Mouse (Mus musculus) ES-Bruce4 (cell line): ENCODE results near the gene Iqschfp. TPM values are rescaled to one million over a fixed set of nuclear protein-coding genes. Genes with fewer than 3 reads are reported as not detected.

ENCODE experiments used
- H3K27ac ChIP-seq: 2 replicates; pipeline ENCODE4 v1.5.1; 2012; ENCODE audit warnings: low read length, inconsistent platforms; ENCODE audit not compliant: insufficient read depth
- H3K27me3 ChIP-seq: 2 replicates; pipeline ENCODE4 v1.6.1; 2012; ENCODE audit warnings: mild to moderate bottlenecking, low read length, inconsistent platforms; ENCODE audit not compliant: control insufficient read depth, poor library complexity, insufficient read depth, severe bottlenecking
- H3K36me3 ChIP-seq: 2 replicates; pipeline ENCODE4 v1.6.1; 2012; ENCODE audit warnings: inconsistent platforms, mild to moderate bottlenecking, low read length, moderate library complexity; ENCODE audit not compliant: control insufficient read depth, poor library complexity, insufficient read depth, severe bottlenecking
- H3K4me1 ChIP-seq: one replicate; pipeline ENCODE4 v1.8.1; 2011; ENCODE audit warnings: low read length; ENCODE audit not compliant: control insufficient read depth, insufficient read depth
- H3K4me3 ChIP-seq: 2 replicates; pipeline ENCODE4 v1.5.1; 2011; ENCODE audit warnings: low read depth, mild to moderate bottlenecking, low read length
- H3K9ac ChIP-seq: 2 replicates; pipeline ENCODE4 v1.6.1; 2012; ENCODE audit warnings: low read depth, mild to moderate bottlenecking, inconsistent platforms; ENCODE audit not compliant: poor library complexity, severe bottlenecking
- H3K9me3 ChIP-seq: replicated peaks from 2 replicates; pipeline ENCODE4 v1.6.1; 2012; ENCODE audit warnings: mild to moderate bottlenecking, low read length, inconsistent platforms; ENCODE audit not compliant: control insufficient read depth, poor library complexity, insufficient read depth, severe bottlenecking
- CTCF ChIP-seq: IDR thresholded peaks from one replicate; pipeline ENCODE4 v1.8.1; 2011; ENCODE audit warnings: low read depth, low read length
- EP300 ChIP-seq: IDR thresholded peaks from 2 replicates; pipeline ENCODE4 v1.6.1; 2011; ENCODE audit warnings: low read depth, low read length; ENCODE audit not compliant: insufficient read depth
- POLR2A ChIP-seq: IDR thresholded peaks from one replicate; pipeline ENCODE4 v1.8.1; 2011; ENCODE audit warnings: low read length; ENCODE audit not compliant: insufficient read depth
- polyA plus RNA-seq: library from polyadenylated mRNA; stranded (reverse); fragments of >200 nt; gene quantifications from 2 replicates; pipeline ENCODE4 v1.2.4, GENCODE M21; 2011; ENCODE audit warnings: low read depth; ENCODE audit not compliant: missing spikeins, insufficient read depth, insufficient read length

Iqschfp gene
- polyA plus RNA-seq, 1 experiment, result not detected

DNA sequence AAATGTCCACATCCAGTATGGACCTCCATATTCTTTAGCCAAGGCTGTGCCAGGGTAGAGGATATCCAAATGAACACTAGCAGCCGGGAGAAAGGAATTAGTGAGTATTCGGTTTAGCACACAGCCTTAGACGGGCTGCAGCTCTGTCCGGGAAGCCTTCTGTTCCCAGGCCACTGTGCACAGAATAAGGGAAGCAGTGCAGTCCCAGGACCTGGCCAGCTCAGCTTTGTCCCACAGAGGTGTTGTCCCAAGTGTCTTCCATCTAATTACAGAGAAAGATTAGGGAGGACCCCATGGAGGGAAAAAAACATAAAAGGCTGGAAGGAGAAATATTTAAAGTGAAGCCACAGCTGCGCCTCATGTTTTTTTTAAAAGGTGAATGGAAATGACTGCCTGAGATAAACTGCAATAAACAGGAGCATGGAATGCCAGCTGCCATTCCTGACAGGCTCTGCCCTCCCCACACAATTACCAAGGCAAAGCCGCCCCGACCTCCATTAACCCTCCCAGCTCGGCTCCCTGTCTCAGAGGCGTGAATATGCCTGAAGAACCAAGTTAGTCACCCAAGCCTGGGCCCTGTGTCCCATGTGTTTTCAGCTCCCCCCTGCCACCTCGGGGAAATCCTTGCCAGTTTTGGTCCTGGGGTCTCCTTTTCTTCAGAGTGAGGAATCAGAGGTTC lies 695.7 kb downstream of the Iqschfp start:
- no peak overlapping the region for H3K9ac ChIP-seq
- no peaks in the 10 kb centered on the region for H3K9me3 ChIP-seq
- H3K27me3 ChIP-seq, result no peaks in the 10 kb centered on the region
- peaks cover 3% of the 10 kb centered on the region for H3K4me1 ChIP-seq
- no peaks in the 10 kb centered on the region for H3K36me3 ChIP-seq
- no peak overlapping the region for H3K27ac ChIP-seq
- no peak overlapping the region for H3K4me3 ChIP-seq
- no peak for TF ChIP-seq CTCF

DNA sequence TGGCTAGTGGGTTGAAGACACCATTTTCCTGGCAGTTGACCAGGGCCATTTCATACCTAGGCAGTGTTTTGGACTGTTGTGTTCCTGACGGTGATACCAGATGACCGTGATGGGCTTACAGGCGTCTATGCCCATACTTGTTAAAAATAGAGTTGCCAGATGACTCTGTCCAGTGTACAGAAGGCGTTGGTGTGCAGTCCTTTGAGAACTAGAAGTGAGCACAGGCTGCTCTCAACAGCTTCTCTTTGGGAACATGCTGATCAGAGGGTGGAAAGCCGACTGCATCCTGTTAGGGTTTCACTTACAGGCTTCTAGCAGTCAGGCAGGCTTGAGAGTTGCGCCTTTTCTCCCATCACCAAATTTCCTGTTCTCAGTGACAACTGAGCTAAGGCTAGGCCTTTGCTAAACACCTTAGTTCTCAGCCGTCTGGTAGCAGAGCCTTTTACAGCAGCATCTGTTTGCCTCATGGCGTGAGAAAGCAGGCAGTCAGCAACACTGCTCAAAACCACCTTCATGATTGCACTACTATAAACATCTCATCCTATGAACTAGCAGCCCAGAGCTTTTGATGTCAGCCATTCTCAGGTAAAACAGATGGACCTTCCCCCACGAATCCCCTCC lies 697.3 kb downstream of the Iqschfp start:
- H3K4me3 ChIP-seq, result no peak overlapping the region
- H3K36me3 ChIP-seq, result no peaks in the 10 kb centered on the region
- H3K9ac ChIP-seq, result no peak overlapping the region
- no peaks in the 10 kb centered on the region for H3K9me3 ChIP-seq
- TF ChIP-seq EP300 (no peak), POLR2A (no peak), CTCF (no peak)
- H3K27me3 ChIP-seq, result no peaks in the 10 kb centered on the region
- no peaks in the 10 kb centered on the region for H3K4me1 ChIP-seq
- H3K27ac ChIP-seq, result no peak overlapping the region

- Histone ChIP-seq H3K27me3 (no peaks in the 10 kb centered on the region), H3K4me3 (no peak overlapping the region), H3K36me3 (no peaks in the 10 kb centered on the region), H3K27ac (no peak overlapping the region), H3K4me1 (no peaks in the 10 kb centered on the region), H3K9ac (no peak overlapping the region), H3K9me3 (no peaks in the 10 kb centered on the region)
- TF ChIP-seq POLR2A (no peak), EP300 (no peak), CTCF (no peak)
Measured at GRCm38 (mm10) chr3:68590436-68590835, 698.4 kb downstream of the Iqschfp start.

GRCm38 (mm10) chr3:68592575-68592974 lies 700.5 kb downstream of the Iqschfp start:
- H3K27ac ChIP-seq, result no peak overlapping the region
- TF ChIP-seq POLR2A (no peak), EP300 (no peak), CTCF (no peak)
- no peaks in the 10 kb centered on the region for H3K4me1 ChIP-seq
- H3K9me3 ChIP-seq, result no peaks in the 10 kb centered on the region
- H3K4me3 ChIP-seq, result no peak overlapping the region
- no peaks in the 10 kb centered on the region for H3K27me3 ChIP-seq
- H3K36me3 ChIP-seq, result no peaks in the 10 kb centered on the region; the same call in 1 of the 2 replicates
- no peak overlapping the region for H3K9ac ChIP-seq

GRCm38 (mm10) chr3:68593073-68593867 lies 701.2 kb downstream of the Iqschfp start:
- H3K27me3 ChIP-seq, result no peaks in the 10 kb centered on the region
- no peak overlapping the region for H3K4me3 ChIP-seq
- no peak overlapping the region for H3K9ac ChIP-seq
- H3K9me3 ChIP-seq, result no peaks in the 10 kb centered on the region
- no peak overlapping the region for H3K27ac ChIP-seq
- no peaks in the 10 kb centered on the region; the same call in 1 of the 2 replicates for H3K36me3 ChIP-seq
- TF ChIP-seq CTCF (no peak), EP300 (no peak), POLR2A (no peak)
- no peaks in the 10 kb centered on the region for H3K4me1 ChIP-seq

DNA sequence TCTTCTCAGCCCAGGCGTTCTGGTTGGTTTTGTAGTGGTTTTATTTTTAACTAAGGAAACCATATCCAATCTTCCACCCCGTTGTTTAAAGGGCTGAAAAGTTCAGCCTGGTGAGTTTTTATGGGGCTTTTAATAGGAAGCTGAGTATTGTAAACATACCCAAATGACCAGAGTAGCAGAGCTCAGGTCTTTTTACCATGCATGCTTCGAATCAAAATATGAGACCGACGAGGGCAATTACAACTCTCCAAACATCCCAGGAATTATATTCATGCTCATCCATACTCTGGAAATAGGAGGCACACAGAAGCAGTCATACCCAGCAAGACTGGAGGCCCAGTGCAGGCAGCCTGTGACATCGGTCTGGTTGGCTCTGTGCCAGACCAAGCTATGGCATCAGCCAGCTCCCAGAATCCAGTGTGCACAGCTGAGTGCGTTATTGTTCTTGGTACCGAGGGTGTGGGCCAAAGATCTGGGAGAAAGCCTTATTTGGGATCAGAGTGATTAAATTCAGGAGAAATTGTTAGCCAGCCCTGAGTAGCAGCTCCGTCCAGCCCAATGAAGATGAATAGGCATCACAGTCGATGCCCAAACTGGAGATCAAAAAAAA lies 703.4 kb downstream of the Iqschfp start:
- Histone ChIP-seq H3K27ac (no peak overlapping the region), H3K9me3 (no peaks in the 10 kb centered on the region), H3K4me3 (no peak overlapping the region), H3K4me1 (no peaks in the 10 kb centered on the region), H3K9ac (no peak overlapping the region), H3K27me3 (no peaks in the 10 kb centered on the region), H3K36me3 (no peaks in the 10 kb centered on the region; the same call in 1 of the 2 replicates)
- TF ChIP-seq EP300 (no peak), CTCF (no peak), POLR2A (no peak)
